Mouse (Mus musculus) gastrocnemius, postnatal 4 days (tissue): ENCODE measurements around the gene 4930524B15Rik. TPM values are rescaled to one million over a fixed set of nuclear protein-coding genes. Genes with fewer than 3 reads are reported as not detected.
A peak's percentile ranks its signal among the peaks of the same experiment; 100 is the strongest.
"Not testable (repeated sequence)": the region's sequence is repeated elsewhere in the genome, so short reads cannot be mapped to it uniquely, and the experiment has no call there.

Experiments used
- DNase-seq, 2 experiments: peaks; one replicate each; pipeline ENCODE4 v3.0.0; 2021 to 2022; ENCODE audit warnings: low spot score in 2 of 2, mixed read lengths in 2 of 2
- long read RNA-seq, 2 experiments: library from polyadenylated mRNA; stranded (forward); transcript quantifications; one replicate each; pipeline ENCODE4 v2.0.0; 2021
- total RNA-seq, 2 experiments: library from RNA; stranded (reverse); gene quantifications; 2 replicates each; pipeline ENCODE4 v1.2.3; 2021

Gene 4930524B15Rik
- total RNA-seq: not detected
- long read RNA-seq, experiment 1: 0 reads
- long read RNA-seq, experiment 2: 0 reads

DNA sequence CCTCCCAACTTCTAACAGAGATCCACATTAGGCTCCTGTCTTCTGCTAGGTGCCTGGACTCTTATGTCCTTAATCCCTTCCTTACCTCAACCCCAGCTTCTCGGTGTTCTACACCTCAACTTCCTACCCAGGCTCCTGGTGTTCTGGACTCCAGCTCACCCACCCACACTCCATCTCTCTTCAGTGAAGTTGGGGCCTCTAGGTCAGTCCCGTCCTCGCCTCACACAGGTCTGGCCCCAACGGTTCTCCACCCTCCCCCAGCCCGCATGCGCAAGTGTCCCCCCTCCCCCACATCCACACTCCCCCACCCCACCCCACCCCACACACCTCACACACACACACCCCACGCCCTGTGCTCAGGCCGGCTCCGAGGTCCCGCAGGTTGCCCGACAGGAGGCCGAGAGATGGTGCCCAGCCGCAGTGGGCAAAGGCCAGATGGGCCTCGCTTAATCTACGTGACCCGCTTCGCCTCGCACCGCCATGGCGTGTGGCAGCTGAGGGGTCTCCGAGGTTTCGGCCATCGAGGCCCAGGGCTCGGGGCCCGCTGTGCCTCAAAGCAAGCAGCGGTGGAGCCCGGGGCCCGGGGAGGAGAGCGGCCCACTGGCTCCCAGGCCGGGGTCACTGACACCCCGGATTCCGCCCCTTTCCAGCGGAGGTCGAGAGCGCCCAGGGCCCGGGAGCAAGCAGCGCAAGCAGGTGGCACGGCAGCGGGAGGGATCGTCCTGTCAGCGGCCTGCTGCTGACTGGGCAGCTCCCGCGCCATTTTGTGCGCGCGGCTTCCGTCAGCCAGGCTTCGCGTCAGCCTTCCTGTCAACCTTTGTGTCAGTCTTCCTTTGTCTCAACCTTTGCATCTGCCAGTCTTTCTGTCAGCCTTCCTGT lies at the start of gene 4930524B15Rik:
Gene 4930524B15Rik, plus strand, starts transcription at position 337 of the 879 bp plus-strand sequence.
- DNase-seq: peak in 1 of 2 experiments; percentile 22

DNA sequence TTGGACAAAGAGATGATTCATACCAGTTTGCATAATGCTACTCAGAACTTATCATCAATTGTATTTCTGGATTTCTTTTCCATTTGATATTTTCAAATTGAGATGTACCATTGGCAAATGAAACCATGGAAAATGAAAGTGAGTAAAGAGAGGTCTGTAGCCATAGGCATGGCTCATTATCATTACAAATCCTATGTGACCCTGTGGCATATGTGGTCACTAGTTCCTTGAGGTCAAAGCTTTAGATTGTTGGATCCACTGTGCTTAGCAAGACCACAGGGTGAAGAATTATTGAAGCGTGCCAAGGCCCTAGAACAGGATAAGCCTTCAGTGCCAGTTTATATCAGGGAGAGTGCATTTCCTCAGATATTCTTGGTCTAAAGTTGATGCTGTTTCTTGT lies 47.6 kb upstream of the 4930524B15Rik start:
- no peak for DNase-seq

DNA sequence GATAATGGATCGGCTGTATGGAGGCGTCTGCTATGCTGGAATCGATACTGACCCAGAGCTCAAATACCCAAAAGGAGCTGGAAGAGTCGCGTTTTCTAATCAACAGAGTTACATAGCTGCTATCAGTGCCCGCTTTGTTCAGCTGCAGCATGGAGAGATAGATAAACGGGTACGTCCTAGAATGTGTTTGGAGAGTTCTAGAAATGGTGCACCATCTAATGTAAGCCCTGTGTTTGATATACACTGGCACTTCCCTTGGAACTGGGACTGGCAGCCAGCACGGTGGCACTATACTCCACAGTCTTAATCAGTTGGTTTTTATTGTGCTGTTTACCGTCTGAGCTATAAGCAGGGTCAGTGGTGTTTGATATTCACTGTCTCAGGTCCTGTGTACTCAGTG lies 35.3 kb upstream of the 4930524B15Rik start:
- DNase-seq: no peak

DNA sequence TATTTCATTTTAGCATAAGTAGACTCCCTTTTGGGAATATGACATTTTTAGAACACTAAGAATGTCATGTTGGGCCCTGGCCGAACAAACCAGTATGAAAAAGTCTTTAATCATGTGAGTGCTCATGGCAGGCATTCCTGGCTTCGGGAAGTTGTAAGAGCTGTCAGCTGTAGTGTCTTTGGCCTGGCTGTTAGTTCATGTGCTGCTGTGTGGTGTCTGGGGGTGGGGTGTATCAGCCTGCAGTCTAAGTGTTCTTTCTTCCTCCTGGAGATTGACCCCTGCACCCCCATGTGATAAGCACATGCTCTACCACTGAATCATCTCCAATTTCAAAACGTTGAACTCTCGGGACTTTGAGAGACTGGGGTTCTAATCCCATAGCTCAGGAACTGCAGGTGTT lies 29.7 kb upstream of the 4930524B15Rik start:
- DNase-seq: no peak

DNA sequence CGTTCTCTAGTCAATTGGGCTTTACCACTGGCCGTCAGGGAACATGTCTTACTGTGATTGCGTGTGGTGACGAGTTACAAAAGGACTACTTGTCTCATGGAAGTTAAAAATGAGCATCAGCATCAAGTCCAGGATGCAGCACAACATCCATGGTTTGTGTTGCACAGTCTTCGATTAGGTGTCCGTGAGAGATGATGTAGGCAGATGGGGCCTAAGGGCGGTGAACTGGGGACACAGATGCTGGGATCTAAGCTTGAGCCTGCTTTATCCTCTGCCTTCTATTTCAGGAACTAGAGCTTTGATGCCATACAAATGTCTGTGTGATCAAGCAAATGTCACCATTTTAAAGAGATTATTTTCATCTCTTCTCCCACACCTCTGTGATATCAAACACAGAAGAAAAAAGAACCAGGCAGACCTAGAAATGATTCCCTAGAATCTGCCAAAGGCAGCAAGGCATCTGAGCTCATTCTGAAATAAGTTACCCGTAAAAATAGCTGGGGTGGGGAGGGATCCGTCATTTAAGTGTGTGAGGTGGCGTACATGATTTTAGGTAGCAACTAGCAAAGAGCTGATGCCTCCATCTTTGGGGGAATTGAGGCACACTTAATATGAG lies 28.4 kb upstream of the 4930524B15Rik start:
- no peak for DNase-seq

DNA sequence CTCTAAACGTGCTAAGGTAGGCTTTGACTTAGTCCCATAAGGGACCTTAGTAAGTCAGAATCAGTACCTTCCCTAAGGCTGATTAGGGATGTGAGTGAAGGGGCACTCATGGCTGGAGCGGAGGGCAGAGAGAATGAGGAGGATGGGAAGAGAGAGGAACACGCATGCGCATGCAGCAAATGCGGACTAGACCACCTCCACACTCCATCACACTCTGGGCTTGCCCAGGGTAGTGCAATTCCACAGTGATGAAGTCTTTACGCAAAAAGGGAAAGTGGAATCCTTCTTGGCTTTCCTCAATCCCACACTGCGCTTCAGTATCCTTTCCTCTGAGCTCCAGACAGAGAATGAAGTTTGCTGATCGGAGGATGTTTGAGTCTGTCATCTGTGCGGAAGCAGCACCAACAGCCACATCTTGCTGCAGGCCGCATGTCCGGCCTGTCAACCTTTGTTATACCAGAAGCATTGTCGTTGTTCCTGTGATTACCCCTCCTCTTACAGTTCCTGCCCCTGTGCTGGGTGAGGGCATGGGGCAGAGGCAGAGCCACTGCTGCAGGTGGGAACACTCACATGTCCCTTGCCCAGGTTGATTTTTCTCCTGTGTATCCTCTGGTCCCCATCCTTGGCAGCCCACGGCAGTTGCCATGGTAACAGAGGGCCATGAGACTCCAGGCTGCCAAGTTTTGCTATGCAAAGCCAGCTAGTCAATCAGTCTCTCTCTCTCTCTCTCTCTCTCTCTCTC lies 24.3 kb upstream of the 4930524B15Rik start:
- DNase-seq: no peak

DNA sequence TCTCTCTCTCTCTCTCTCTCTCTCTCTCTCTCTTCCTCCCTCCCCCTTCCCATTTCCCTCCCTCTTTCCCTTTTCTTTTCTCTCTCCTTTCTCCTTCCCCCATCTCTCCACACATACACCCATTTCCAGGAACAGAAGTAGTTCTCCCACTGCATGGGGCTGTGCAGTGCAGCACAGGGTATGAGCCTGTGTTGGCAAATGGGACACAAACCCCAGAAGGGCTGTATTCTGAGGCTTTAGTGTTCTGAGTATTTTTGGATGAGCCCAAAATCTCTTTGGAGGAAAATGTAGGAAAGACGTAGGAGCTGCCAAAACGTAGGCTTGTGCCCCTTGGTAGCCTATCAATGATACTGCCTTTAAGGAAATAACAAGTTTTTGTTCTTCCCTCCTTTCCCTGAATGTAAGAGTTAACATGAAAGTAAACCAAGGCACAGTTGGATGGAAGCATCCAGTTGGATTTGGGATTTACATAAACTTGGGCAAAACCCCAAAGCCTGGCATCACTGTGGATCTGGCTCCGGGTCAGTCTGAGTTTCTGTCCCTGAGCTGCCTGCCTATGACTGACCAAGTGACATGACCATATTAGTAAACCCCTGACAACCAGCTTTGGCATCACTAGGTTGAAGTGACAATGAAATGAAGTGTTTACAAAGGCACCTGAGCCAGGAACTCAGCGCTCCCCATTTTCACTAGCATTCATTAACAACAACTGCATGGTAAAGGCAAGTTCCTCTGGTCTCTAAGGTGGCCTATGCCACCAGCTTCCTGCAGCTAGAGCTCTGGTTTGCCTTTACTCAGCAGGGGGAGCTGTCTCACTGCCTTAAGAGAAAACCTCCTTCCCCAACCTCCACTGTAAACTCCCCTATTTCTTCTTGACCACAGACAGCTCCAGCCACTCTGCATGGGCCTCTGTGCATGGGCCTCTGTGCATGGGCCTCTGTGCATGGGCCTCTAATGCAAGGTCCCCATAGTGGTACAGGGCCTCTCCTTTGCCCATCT lies 23.5 kb upstream of the 4930524B15Rik start:
- no peak for DNase-seq

DNA sequence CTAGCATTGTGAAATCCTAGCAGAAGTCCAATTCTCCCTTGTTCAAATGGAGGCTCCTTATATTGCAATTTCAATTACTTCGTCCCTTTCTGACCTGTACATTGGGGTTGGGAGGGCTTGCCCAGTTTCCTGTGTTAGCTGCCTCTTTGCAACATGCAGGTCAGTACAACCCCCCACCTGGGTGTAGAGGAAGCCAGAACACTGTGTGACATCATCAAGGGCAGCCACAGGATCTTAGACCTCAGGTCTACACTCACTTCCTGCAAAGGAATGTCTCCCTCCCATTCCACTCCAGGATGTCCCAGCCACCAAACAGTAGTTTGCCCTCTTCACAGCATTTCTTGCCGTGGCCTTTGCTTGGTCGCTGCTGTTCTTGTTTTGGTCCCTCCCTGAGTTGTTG lies 19.9 kb upstream of the 4930524B15Rik start:
- no peak for DNase-seq

DNA sequence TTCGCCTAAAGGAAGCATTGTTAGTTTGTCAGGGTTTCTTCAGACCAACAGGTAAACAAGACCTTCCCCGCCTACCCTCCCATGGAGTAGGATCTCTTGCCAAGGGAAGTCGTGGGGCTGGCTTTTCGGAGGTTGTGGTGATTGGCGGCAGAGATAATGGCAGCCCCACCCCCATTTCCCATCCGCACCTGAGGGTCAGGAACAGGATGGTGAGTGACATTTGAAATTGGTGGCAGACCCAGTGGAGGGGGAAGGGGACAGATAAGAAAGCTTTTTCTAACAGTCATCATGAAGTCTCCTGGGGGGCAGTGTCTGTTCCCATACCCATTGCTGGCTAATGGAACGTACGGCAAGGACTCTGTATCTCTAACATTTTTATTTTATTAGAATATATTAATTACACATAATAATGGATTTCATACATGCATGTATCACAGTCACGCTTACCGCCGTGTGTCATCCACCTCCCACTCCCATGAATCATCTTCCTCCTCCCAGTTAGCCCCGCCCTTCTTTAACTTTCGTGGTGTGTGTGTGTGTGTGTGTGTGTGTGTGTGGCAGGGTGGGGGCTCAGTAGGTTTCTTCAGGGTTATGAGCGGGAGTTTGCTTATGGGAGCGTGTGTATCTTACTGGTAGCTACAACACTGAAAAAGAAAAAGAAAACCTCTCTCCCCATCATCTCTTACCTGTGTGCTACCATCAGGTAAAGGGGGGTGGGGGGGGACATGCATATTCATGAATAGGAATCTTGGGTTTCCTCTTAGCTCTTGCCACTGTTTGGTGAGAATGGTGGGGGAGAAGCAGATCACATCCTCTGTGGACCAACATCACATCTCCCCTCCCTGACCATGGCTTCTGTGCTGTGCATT lies 16.7 kb upstream of the 4930524B15Rik start:
- no peak for DNase-seq

DNA sequence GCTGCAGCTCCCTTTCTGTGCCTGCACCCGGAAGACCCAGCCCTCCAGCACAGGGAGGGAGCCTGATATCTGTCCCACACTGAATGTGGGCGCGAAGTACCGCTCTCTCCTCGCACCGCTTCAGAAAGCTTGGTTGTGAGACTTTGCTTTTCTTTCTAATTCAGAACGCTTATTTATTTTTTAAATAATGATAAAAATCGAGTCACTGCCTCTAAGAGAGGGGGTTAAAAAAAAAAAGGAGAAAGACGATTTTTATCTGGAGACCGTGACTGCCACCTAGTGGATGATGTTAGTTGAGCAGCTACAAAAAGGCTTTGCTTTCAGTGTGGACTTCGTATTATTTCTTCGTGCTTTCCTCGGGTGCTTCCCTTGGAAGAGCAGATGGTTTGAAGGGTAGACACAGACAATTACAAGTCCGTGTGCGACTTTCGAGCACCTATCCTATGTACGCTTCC lies 16.0 kb upstream of the 4930524B15Rik start:
- DNase-seq: peak in 1 of 2 experiments; percentile 71

DNA sequence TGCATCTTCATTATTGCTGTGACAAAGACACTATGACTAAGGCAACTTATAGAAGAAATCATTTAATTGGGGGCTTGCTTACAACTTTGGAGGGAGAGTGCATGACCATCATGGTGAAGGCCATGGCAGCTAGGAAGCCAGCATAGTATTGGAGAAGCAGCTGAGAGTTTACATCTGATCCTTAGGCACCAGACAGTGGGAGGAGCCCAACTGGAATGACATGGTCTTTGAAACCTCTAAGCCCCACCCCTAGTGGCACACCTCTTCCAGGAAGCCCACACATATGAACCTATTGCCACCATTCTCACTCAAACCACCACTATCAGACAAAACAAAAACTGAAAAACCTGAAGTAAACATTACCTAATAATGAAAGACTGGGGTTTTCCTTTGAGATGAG lies 5.3 kb upstream of the 4930524B15Rik start:
- DNase-seq: no peak

DNA sequence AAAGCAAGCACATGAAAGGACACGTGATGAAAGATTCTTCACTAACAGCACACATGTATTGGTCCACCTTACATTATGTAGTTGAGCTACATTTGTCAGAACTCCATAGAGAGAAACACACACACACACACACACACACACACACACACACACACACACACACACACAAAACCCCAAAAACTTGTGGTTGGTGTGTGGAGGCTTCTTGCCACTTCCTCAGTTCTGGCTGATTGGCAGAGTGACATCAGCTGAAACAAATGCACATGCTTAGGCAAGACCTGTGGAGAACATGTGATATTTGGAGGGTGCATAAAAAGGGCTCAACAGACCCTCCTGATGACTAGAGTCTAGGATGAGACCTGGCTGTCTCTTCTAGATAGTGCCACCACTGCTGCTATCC lies 1.4 kb upstream of the 4930524B15Rik start:
- no peak for DNase-seq

DNA sequence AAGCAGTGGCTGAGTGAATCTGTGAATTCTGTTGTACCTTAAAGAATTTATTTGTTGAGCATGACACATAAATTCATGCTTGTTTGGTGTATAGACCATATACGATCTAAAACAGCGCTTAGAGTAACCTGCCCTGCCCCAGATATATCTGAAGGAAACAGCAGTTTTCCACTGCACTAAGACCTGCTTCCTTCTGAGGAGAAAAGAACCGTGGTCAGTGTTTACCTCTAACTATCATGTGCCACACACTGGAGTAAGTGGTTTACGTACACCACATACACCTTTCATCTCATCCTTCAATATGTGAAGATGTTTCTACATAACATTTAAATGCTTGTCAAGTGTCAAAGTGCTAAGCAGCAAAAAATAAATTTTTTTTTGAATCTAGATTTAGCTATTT lies 8.7 kb downstream of the 4930524B15Rik start:
- DNase-seq: no peak

DNA sequence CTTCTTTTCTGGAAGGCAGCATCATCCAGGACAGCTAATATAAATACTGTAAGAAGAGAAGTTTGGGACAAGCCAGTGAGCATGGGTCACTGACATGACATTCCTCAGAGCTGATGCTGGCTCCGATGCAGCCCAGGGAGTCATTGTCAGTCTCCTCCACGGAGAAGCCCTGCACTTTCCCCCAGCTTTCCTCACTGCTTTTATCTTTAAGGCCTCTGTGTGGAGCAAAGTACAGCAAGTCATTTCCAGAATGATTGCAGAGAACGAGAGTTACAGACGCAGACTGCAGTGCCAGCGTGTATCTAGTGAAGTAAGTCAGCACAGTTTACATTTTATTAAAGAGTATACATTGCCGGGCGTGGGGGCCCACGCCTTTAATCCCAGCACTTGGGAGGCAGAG lies 9.4 kb downstream of the 4930524B15Rik start:
- no peak for DNase-seq

DNA sequence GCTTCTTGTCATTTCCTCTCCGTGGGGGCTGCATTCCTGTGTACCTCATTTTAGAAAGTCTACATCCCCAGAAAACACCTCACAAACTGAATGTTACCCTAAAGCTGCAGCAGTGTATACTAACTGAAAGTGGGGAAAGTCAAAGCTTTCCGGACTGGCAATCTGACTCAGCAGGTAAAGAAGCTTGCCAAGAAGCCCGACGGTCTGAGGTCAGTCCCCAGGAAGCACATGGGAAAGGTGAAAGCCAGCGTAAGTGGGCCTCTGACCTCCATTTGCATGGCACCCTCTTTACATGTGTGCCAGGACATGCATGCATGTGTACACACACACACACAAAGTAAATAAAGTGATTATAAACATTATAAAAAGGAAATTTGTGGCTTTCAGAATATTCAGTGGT lies 10.3 kb downstream of the 4930524B15Rik start:
- DNase-seq: no peak

DNA sequence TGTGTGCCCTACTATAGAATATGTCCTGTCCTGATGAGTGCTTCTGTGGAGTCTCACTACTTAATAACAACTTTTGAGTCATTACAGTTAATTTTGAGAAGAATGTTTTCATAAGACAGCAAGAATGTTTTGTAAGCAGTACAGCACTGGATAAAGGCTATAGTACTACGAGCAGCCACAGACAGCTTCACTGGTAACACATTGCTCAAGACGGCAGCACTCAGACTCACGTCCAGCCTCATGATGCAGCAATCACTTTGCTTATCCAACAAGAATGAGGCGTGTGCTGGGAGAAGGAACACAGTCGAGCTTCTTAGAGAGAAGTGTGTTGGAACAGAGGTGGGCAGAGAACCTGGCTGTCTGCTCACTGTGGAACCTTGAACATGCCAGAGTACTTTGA lies 10.7 kb downstream of the 4930524B15Rik start:
- DNase-seq: no peak

DNA sequence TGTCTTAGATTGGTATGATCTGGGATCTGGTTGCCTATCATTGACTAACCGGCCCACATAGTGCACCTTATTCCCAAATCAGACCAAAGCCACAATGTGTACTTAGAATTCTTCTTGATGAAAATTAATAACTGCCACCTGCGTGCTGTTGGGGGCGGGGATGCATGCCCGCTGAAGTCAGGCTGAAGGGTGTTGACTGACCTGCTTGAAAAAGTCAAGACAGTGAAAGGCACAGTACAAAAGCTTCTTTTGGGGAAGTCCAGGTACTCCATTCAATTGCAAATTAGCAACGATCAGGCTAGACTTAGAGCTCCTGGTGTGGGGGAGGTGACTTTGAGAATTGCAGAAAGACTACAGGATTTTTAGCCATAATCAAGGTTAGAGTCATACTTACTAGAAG lies 14.7 kb downstream of the 4930524B15Rik start:
- DNase-seq: not testable (repeated sequence)

DNA sequence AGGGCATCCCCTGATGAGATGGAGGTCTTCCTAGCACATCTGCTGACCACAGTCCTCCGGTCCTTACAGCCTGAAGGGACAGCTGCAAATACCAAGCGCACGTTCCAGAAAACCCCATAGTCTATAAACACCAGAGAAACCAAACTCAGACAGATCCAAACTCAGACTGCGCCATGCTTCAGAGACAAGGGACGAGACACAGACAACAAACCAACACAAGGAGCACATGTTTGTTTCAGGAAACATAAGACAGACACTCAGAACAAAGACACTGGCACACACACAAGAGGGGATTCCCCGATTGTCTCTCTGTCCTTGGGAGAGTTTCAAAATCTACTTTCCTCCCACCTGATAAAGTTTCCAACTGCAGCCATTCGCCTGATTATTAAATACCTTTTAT lies 16.4 kb downstream of the 4930524B15Rik start:
- no peak for DNase-seq

DNA sequence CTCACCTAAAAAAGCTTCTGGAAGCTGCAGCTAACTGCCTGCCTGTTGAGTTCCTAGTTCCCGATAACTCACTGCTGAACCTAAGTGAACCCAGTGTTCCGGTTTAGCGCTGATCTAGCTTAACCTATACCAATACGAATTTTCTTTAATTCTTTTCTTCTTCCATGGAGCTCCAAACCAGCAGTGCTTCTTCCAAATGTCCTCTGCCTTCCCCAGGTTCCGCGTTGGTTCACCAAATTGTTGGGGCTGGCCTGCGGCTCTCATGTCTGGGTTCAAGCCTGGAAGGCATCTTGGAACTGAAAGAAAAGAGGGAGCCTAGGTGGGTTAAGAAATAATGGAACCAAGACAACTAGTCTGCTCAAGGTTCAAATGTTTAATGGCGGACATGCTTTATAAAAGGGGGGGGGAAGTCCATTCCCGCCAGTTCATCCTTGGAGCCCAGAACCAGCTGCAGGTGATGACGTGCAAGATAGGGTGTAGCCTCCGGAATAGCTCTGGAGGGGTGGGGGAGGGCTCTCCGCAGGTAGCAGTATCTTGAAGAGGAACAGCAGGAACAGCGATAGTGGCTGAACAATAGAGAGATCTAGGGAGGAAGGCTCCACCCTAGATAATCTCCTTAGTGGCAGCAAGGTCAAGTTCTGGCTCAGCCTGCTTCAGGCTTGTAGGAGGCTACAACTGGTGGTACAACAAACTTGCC lies 17.0 kb downstream of the 4930524B15Rik start:
- not testable (repeated sequence) for DNase-seq
